Mouse (Mus musculus) adipocyte (in vitro differentiated cells): Measurements from ENCODE around the gene Obp1b.
"Not testable (repeated sequence)": the region's sequence is repeated elsewhere in the genome, so short reads cannot be mapped to it uniquely, and the experiment has no call there.

ENCODE experiments used
- DNase-seq: peaks from one replicate; pipeline ENCODE4 v3.0.0-alpha.2; 2016; ENCODE audit warnings: low spot score

The Obp1b gene

DNA sequence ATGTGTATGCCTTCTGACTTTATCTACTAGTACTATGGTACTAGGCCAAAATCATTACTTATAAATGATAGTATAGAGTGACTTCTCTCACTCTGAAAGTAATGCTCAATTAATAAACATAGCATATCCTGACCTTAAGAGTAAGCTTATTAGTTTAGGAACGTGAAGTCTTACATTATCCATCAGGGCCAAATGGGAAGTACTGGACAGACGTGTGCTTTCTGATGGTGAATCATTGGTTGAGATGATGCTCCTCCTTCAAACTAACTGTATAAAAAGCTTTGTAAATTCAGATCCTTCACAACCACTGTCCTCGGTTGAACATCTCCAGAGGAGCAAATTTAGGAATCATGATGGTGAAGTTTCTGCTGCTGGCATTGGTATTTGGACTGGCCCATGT is at the start of gene Obp1b:
TSS of gene Obp1b (plus strand) at position 301 of the 400 bp plus-strand sequence.
- DNase-seq, result not testable (repeated sequence)

GRCm38 (mm10) chrX:78202220-78202619 is 15.6 kb downstream of the Obp1b start:
- DNase-seq, result not testable (repeated sequence)

GRCm38 (mm10) chrX:78202829-78203228 is 16.3 kb downstream of the Obp1b start:
- DNase-seq, result no peak
